Mouse (Mus musculus) G1E (cell line): ENCODE data around the gene Nr1h4.

ENCODE experiments used
- CTCF ChIP-seq: IDR thresholded peaks from 2 replicates; pipeline ENCODE4 v1.5.1; 2012; ENCODE audit warnings: low read depth, low read length, inconsistent platforms, mixed read lengths
- GATA1 ChIP-seq: IDR thresholded peaks from 2 replicates; pipeline ENCODE4 v1.6.1; 2012; ENCODE audit warnings: borderline replicate concordance, low read length, inconsistent platforms, mixed read lengths
- GATA2 ChIP-seq: IDR thresholded peaks from 2 replicates; pipeline ENCODE4 v1.6.1; 2012; ENCODE audit warnings: low read depth, low read length, inconsistent platforms, borderline replicate concordance
- POLR2AphosphoS5 ChIP-seq: IDR thresholded peaks from 2 replicates; pipeline ENCODE4 v1.6.1; 2012; ENCODE audit warnings: low read depth, low read length, inconsistent platforms; ENCODE audit not compliant: insufficient replicate concordance

- TF ChIP-seq CTCF (no peak), GATA1 (no peak), POLR2AphosphoS5 (no peak), GATA2 (no peak)
Observed at GRCm38 (mm10) chr10:89458770-89459169, 74.6 kb downstream of the Nr1h4 start.
